8 mouse cellular contexts compared by ENCODE assay signal in genomic region chr17:74328146-74328545, GRCm38 (mm10). TPM values are rescaled to one million over a fixed set of nuclear protein-coding genes. Genes with fewer than 3 reads are reported as not detected.
DNase-seq lines count a peak whose midpoint lies in the region; ATAC-seq lines count a peak whose summit lies in the region.
"Not testable (repeated sequence)": the region's sequence is repeated elsewhere in the genome, so short reads cannot be mapped to it uniquely, and the experiment has no call there.

No protein-coding gene starts in this region.

- H3K9ac ChIP-seq in forebrain, embryonic 11.5 days (ENCODE audit: low read length), result not testable (repeated sequence)

- not testable (repeated sequence) for ATAC-seq in forebrain, embryonic 11.5 days (replicated peaks; ENCODE audit: low FRiP score)
- ATAC-seq in inflammation-experienced regulatory T-cells, adult 6 months, result peak; percentile 68
- peak; percentile 99 for ATAC-seq in megakaryocyte progenitor cell, adult 5-6 weeks (replicated peaks; ENCODE audit: poor library complexity)

- DNase-seq in MEL-GATA-1-ER (ENCODE audit: extremely low read depth, low read depth), result peak; percentile 65
- DNase-seq in c-Kit-positive CD71-negative TER-119-negative erythroid progenitor cells, embryonic 14.5 days (ENCODE audit: low read depth), result peak; percentile 71
- peak; percentile 62 for DNase-seq in forebrain, embryonic 11.5 days (ENCODE audit: low spot score)
- DNase-seq in limb, embryonic 10.5 days (ENCODE audit: low spot score), result peak; percentile 64
- peak; percentile 52 for DNase-seq in spleen, adult 12 weeks (ENCODE audit: low spot score)
- DNase-seq in urinary bladder, postnatal 25 days (ENCODE audit: low spot score), result peak; percentile 26

- H3K27ac ChIP-seq in forebrain, embryonic 11.5 days (ENCODE audit: low read depth, low read length); limb, embryonic 10.5 days: not testable (repeated sequence)

- not testable (repeated sequence) for H3K27me3 ChIP-seq in forebrain, embryonic 11.5 days (ENCODE audit: control insufficient read depth, insufficient read depth, low read length); limb, embryonic 10.5 days (ENCODE audit: low read depth, poor library complexity, severe bottlenecking)

- not testable (repeated sequence) for H3K4me3 ChIP-seq in forebrain, embryonic 11.5 days (ENCODE audit: low read depth, low read length); limb, embryonic 10.5 days

- H3K9me3 ChIP-seq in forebrain, embryonic 11.5 days (ENCODE audit: control insufficient read depth, low read length); limb, embryonic 10.5 days (replicated peaks): not testable (repeated sequence)

- not testable (repeated sequence) for H3K4me1 ChIP-seq in forebrain, embryonic 11.5 days (replicated peaks; ENCODE audit: control insufficient read depth, insufficient read depth, low read length); limb, embryonic 10.5 days

- H3K4me2 ChIP-seq in forebrain, embryonic 11.5 days (ENCODE audit: low read depth, low read length, severe bottlenecking), result not testable (repeated sequence)

- not testable (repeated sequence) for H3K36me3 ChIP-seq in forebrain, embryonic 11.5 days (ENCODE audit: control insufficient read depth, insufficient read depth, low read length); limb, embryonic 10.5 days

- WGBS in forebrain, embryonic 11.5 days, result 42% methylated on average over 2 of the region's 2 CpGs
- WGBS in limb, embryonic 10.5 days, result 43% methylated on average over 2 of the region's 2 CpGs

RNA-seq across cellular contexts. Expression of gene Dpy30, which starts 4.4 kb away (rescaled TPM):
- polyA plus RNA-seq in forebrain, embryonic 11.5 days (2014; fragmentation: Nextera tagmentation; extraction: Ambion mirVana), result 244 and 285 TPM in 2 replicates
- polyA plus RNA-seq in inflammation-experienced regulatory T-cells, adult 6 months (2017; shearing (Covaris generic)), result 100 to 1,000 TPM; 141 to 185 (median 142) TPM
- 262 and 302 TPM in 2 replicates for polyA plus RNA-seq in limb, embryonic 10.5 days (2016; fragmentation: Nextera tagmentation; extraction: Ambion mirVana)
- total RNA-seq in megakaryocyte progenitor cell, adult 5-6 weeks (2015), result 253 TPM in 2 replicates
- total RNA-seq in megakaryocyte progenitor cell, adult 5-6 weeks (2017), result 200 and 202 TPM in 2 replicates

RNA-seq across cellular contexts. Expression of gene Spast, which starts 10.6 kb away (rescaled TPM):
- 41.1 and 45.1 TPM in 2 replicates for polyA plus RNA-seq in forebrain, embryonic 11.5 days (2014; fragmentation: Nextera tagmentation; extraction: Ambion mirVana)
- polyA plus RNA-seq in inflammation-experienced regulatory T-cells, adult 6 months (2017; shearing (Covaris generic)), result 10 to 100 TPM in 2 of 3 experiments, 1 to 10 TPM in 1; 8.6 to 12.0 (median 11.1) TPM
- polyA plus RNA-seq in limb, embryonic 10.5 days (2016; fragmentation: Nextera tagmentation; extraction: Ambion mirVana), result 17.6 and 19.4 TPM in 2 replicates
- 37.6 and 40.7 TPM in 2 replicates for total RNA-seq in megakaryocyte progenitor cell, adult 5-6 weeks (2015)
- 49.5 and 60.2 TPM in 2 replicates for total RNA-seq in megakaryocyte progenitor cell, adult 5-6 weeks (2017)

RNA-seq across cellular contexts. Expression of gene Memo1, which starts 32.8 kb away (rescaled TPM):
- 77.9 and 83.7 TPM in 2 replicates for polyA plus RNA-seq in forebrain, embryonic 11.5 days (2014; fragmentation: Nextera tagmentation; extraction: Ambion mirVana)
- polyA plus RNA-seq in inflammation-experienced regulatory T-cells, adult 6 months (2017; shearing (Covaris generic)), result 10 to 100 TPM; 37.6 to 61.9 (median 45.4) TPM
- polyA plus RNA-seq in limb, embryonic 10.5 days (2016; fragmentation: Nextera tagmentation; extraction: Ambion mirVana), result 94.8 and 96.7 TPM in 2 replicates
- 99.8 and 103 TPM in 2 replicates for total RNA-seq in megakaryocyte progenitor cell, adult 5-6 weeks (2015)
- total RNA-seq in megakaryocyte progenitor cell, adult 5-6 weeks (2017), result 85.1 and 107 TPM in 2 replicates
